Mouse (Mus musculus) kidney, adult 9 months (tissue): ENCODE measurements around the gene Tex33.

Experiments
- DNase-seq: peaks from one replicate; pipeline ENCODE4 v3.0.0; 2022

Gene Tex33

GRCm38 (mm10) chr15:78395478-78395962 is at the start of gene Tex33:
TSS of gene Tex33 (minus strand) at chr15:78395912.
- DNase-seq = peak; percentile 71

GRCm38 (mm10) chr15:78443857-78444256 is 48.1 kb upstream of the Tex33 start:
- no peak for DNase-seq

- DNase-seq = no peak
Measured at GRCm38 (mm10) chr15:78442231-78442630, 46.5 kb upstream of the Tex33 start.

- DNase-seq = no peak
Measured at GRCm38 (mm10) chr15:78438973-78439372, 43.3 kb upstream of the Tex33 start.

- no peak for DNase-seq
Measured at GRCm38 (mm10) chr15:78438505-78438904, 42.8 kb upstream of the Tex33 start.

GRCm38 (mm10) chr15:78438018-78438394 is 42.3 kb upstream of the Tex33 start:
- DNase-seq = no peak

GRCm38 (mm10) chr15:78437237-78438017 is 41.7 kb upstream of the Tex33 start:
- no peak for DNase-seq

- DNase-seq = peak; percentile 59
Measured at GRCm38 (mm10) chr15:78436380-78437192, 40.9 kb upstream of the Tex33 start.

GRCm38 (mm10) chr15:78435681-78436080 is 40.0 kb upstream of the Tex33 start:
- no peak for DNase-seq

- peak; percentile 42 for DNase-seq
Measured at GRCm38 (mm10) chr15:78434896-78435520, 39.3 kb upstream of the Tex33 start.

GRCm38 (mm10) chr15:78431541-78432121 is 35.9 kb upstream of the Tex33 start:
- DNase-seq = peak; percentile 93

- no peak for DNase-seq
Measured at GRCm38 (mm10) chr15:78430874-78431273, 35.2 kb upstream of the Tex33 start.

GRCm38 (mm10) chr15:78429871-78430622 is 34.3 kb upstream of the Tex33 start:
- peak; percentile 47 for DNase-seq

GRCm38 (mm10) chr15:78429139-78429459 is 33.4 kb upstream of the Tex33 start:
- DNase-seq = no peak

- DNase-seq = peak; percentile 70
Measured at GRCm38 (mm10) chr15:78428391-78429138, 32.9 kb upstream of the Tex33 start, which contains the start of gene Kctd17. TSS of gene Kctd17 (plus strand) at chr15:78428564.

- DNase-seq = no peak
Measured at GRCm38 (mm10) chr15:78425230-78425629, 29.5 kb upstream of the Tex33 start.

GRCm38 (mm10) chr15:78424507-78424906 is 28.8 kb upstream of the Tex33 start:
- DNase-seq = peak; percentile 93

GRCm38 (mm10) chr15:78422046-78422956 is 26.6 kb upstream of the Tex33 start:
- DNase-seq = peak; percentile 83

- no peak for DNase-seq
Measured at GRCm38 (mm10) chr15:78420395-78420794, 24.7 kb upstream of the Tex33 start.

- peak; percentile 96 for DNase-seq
Measured at GRCm38 (mm10) chr15:78416937-78417336, 21.2 kb upstream of the Tex33 start.
